Mouse (Mus musculus) hindbrain, embryonic 15.5 days (tissue): ENCODE data around the gene Mb21d2. TPM values are rescaled to one million over a fixed set of nuclear protein-coding genes. Genes with fewer than 3 reads are reported as not detected.

Experiments used
- ATAC-seq: fragments of 200-750 bp; cut with Nextera tagmentation; 2 replicates; pipeline ENCODE4 v1.8.0; 2017; ENCODE audit warnings: low read depth, moderate number of reproducible peaks, moderate TSS enrichment; ENCODE audit not compliant: low FRiP score
- H3K27ac ChIP-seq: fragments of 300-500 bp; sonication (generic); replicated peaks from 2 replicates; pipeline ENCODE4 v1.5.1; 2015; ENCODE audit warnings: mild to moderate bottlenecking, inconsistent platforms
- H3K27me3 ChIP-seq: fragments of 300-500 bp; sonication (generic); 2 replicates; pipeline ENCODE4 v1.6.1; 2015; ENCODE audit warnings: control low read depth, inconsistent platforms
- H3K36me3 ChIP-seq: fragments of 300-500 bp; sonication (generic); 2 replicates; pipeline ENCODE4 v1.6.1; 2015; ENCODE audit warnings: control low read depth, inconsistent platforms
- H3K4me1 ChIP-seq: fragments of 300-500 bp; sonication (generic); replicated peaks from 2 replicates; pipeline ENCODE4 v1.6.1; 2015; ENCODE audit warnings: control low read depth, inconsistent platforms
- H3K4me2 ChIP-seq: fragments of 300-500 bp; sonication (generic); 2 replicates; pipeline ENCODE4 v1.6.1; 2015; ENCODE audit warnings: moderate library complexity, mild to moderate bottlenecking, inconsistent platforms
- H3K4me3 ChIP-seq: fragments of 300-500 bp; sonication (generic); 2 replicates; pipeline ENCODE4 v1.5.1; 2015; ENCODE audit warnings: mild to moderate bottlenecking, inconsistent platforms
- H3K9ac ChIP-seq: fragments of 300-500 bp; sonication (generic); 2 replicates; pipeline ENCODE4 v1.6.1; 2015; ENCODE audit warnings: inconsistent platforms
- H3K9me3 ChIP-seq: fragments of 300-500 bp; sonication (generic); 2 replicates; pipeline ENCODE4 v1.6.1; 2016; ENCODE audit warnings: control low read depth, inconsistent platforms
- WGBS: fragments of 180-500 bp; shearing (Covaris S2); methylation state at CpG from one replicate; pipeline ENCODE4 v1.1.7; 2015; 5-methylcytosine and 5-hydroxymethylcytosine counted together
- polyA plus RNA-seq: library from polyadenylated mRNA; unstranded; fragments of >200 nt; fragmentation: Nextera tagmentation; extraction: Ambion mirVana; gene quantifications from 2 replicates; pipeline ENCODE4 v1.2.1, GENCODE M21; 2015

The Mb21d2 gene
- polyA plus RNA-seq, 1 experiment from 2014 or later: 22.5 TPM

GRCm38 (mm10) chr16:28896571-28896970 lies 32.9 kb downstream of the Mb21d2 start:
- no peak overlapping the region for H3K4me2 ChIP-seq
- no peak overlapping the region for H3K9ac ChIP-seq
- H3K4me3 ChIP-seq: no peak overlapping the region
- no peak for ATAC-seq
- no peaks in the 10 kb centered on the region for H3K9me3 ChIP-seq
- no peaks in the 10 kb centered on the region for H3K27me3 ChIP-seq
- 93% methylated on average over 7 of the region's 7 CpGs for WGBS
- peaks cover 29% of the 10 kb centered on the region for H3K4me1 ChIP-seq
- no peaks in the 10 kb centered on the region for H3K36me3 ChIP-seq
- H3K27ac ChIP-seq: no peak overlapping the region

GRCm38 (mm10) chr16:28894872-28895271 lies 34.6 kb downstream of the Mb21d2 start:
- H3K4me1 ChIP-seq: peaks cover 40% of the 10 kb centered on the region
- no peaks in the 10 kb centered on the region for H3K27me3 ChIP-seq
- no peak overlapping the region for H3K4me2 ChIP-seq
- no peaks in the 10 kb centered on the region for H3K9me3 ChIP-seq
- no peak overlapping the region for H3K9ac ChIP-seq
- ATAC-seq: no peak
- peaks cover 2% of the 10 kb centered on the region; the same call in 1 of the 2 replicates for H3K36me3 ChIP-seq
- H3K27ac ChIP-seq: no peak overlapping the region
- 35% methylated on average over 6 of the region's 6 CpGs for whole genome bisulfite sequencing
- no peak overlapping the region for H3K4me3 ChIP-seq

GRCm38 (mm10) chr16:28893266-28893665 lies 36.2 kb downstream of the Mb21d2 start:
- peaks cover 29% of the 10 kb centered on the region for H3K4me1 ChIP-seq
- no peak overlapping the region for H3K9ac ChIP-seq
- H3K27me3 ChIP-seq: no peaks in the 10 kb centered on the region
- no peaks in the 10 kb centered on the region for H3K9me3 ChIP-seq
- peaks cover 4% of the 10 kb centered on the region; the same call in 1 of the 2 replicates for H3K36me3 ChIP-seq
- no peak overlapping the region for H3K4me3 ChIP-seq
- 19% methylated on average over 5 of the region's 5 CpGs for WGBS
- H3K27ac ChIP-seq: no peak overlapping the region
- no peak for ATAC-seq
- no peak overlapping the region for H3K4me2 ChIP-seq

- 65% methylated on average over 9 of the region's 9 CpGs for WGBS
- no peaks in the 10 kb centered on the region for H3K27me3 ChIP-seq
- peaks cover 45% of the 10 kb centered on the region for H3K4me1 ChIP-seq
Measured at GRCm38 (mm10) chr16:28886201-28886745, 43.2 kb downstream of the Mb21d2 start.

GRCm38 (mm10) chr16:28885474-28885873 lies 44.0 kb downstream of the Mb21d2 start:
- no peak for ATAC-seq
- Histone ChIP-seq H3K9ac (no peak overlapping the region), H3K27me3 (no peaks in the 10 kb centered on the region), H3K4me3 (no peak overlapping the region), H3K27ac (no peak overlapping the region), H3K4me1 (peaks cover 46% of the 10 kb centered on the region), H3K4me2 (0 out of 2 replicates have a peak overlapping the region, but pooled peaks have one; percentile 10), H3K9me3 (no peaks in the 10 kb centered on the region), H3K36me3 (peaks cover 4% of the 10 kb centered on the region; the same call in 1 of the 2 replicates)
- WGBS: 45% methylated on average over 8 of the region's 8 CpGs

More at GRCm38 (mm10) chr16:28886201-28886745, 43.2 kb downstream of the Mb21d2 start:
- peaks cover 4% of the 10 kb centered on the region; the same call in 1 of the 2 replicates for H3K36me3 ChIP-seq
- H3K9me3 ChIP-seq: no peaks in the 10 kb centered on the region
- no peak for ATAC-seq
- H3K9ac ChIP-seq: no peak overlapping the region
- no peak overlapping the region for H3K4me3 ChIP-seq
- H3K27ac ChIP-seq: no peak overlapping the region
- H3K4me2 ChIP-seq: no peak overlapping the region

GRCm38 (mm10) chr16:28884661-28885060 lies 44.8 kb downstream of the Mb21d2 start:
- H3K27ac ChIP-seq: no peak overlapping the region
- WGBS: 90% methylated on average over 5 of the region's 5 CpGs
- no peaks in the 10 kb centered on the region; the same call in 1 of the 2 replicates for H3K36me3 ChIP-seq
- H3K4me2 ChIP-seq: no peak overlapping the region
- H3K27me3 ChIP-seq: no peaks in the 10 kb centered on the region
- no peak overlapping the region for H3K9ac ChIP-seq
- ATAC-seq: no peak
- no peaks in the 10 kb centered on the region for H3K9me3 ChIP-seq
- peaks cover 51% of the 10 kb centered on the region for H3K4me1 ChIP-seq
- no peak overlapping the region for H3K4me3 ChIP-seq

GRCm38 (mm10) chr16:28883649-28884048 lies 45.8 kb downstream of the Mb21d2 start:
- no peak overlapping the region for H3K4me3 ChIP-seq
- no peak overlapping the region for H3K27ac ChIP-seq
- no peak overlapping the region for H3K4me2 ChIP-seq
- no peaks in the 10 kb centered on the region for H3K9me3 ChIP-seq
- H3K27me3 ChIP-seq: no peaks in the 10 kb centered on the region
- H3K36me3 ChIP-seq: no peaks in the 10 kb centered on the region
- no peak overlapping the region for H3K9ac ChIP-seq
- H3K4me1 ChIP-seq: peaks cover 53% of the 10 kb centered on the region
- WGBS: 60% methylated on average over 8 of the region's 8 CpGs
- no peak for ATAC-seq

GRCm38 (mm10) chr16:28882687-28883428 lies 46.6 kb downstream of the Mb21d2 start:
- H3K9me3 ChIP-seq: no peaks in the 10 kb centered on the region
- H3K9ac ChIP-seq: no peak overlapping the region
- H3K4me2 ChIP-seq: no peak overlapping the region
- H3K4me1 ChIP-seq: peaks cover 57% of the 10 kb centered on the region
- WGBS: 81% methylated on average over 21 of the region's 21 CpGs
- H3K4me3 ChIP-seq: no peak overlapping the region
- no peak for ATAC-seq
- H3K27ac ChIP-seq: no peak overlapping the region
- no peaks in the 10 kb centered on the region for H3K36me3 ChIP-seq
- H3K27me3 ChIP-seq: no peaks in the 10 kb centered on the region

- Histone ChIP-seq H3K36me3 (no peaks in the 10 kb centered on the region), H3K27me3 (no peaks in the 10 kb centered on the region), H3K4me2 (no peak overlapping the region), H3K27ac (no peak overlapping the region), H3K4me1 (peaks cover 64% of the 10 kb centered on the region), H3K9ac (no peak overlapping the region), H3K4me3 (no peak overlapping the region), H3K9me3 (no peaks in the 10 kb centered on the region)
- WGBS: 54% methylated on average over 8 of the region's 8 CpGs
- no peak for ATAC-seq
Measured at GRCm38 (mm10) chr16:28881787-28882186, 47.7 kb downstream of the Mb21d2 start.

- Histone ChIP-seq H3K4me1 (peaks cover 54% of the 10 kb centered on the region), H3K36me3 (no peaks in the 10 kb centered on the region), H3K27ac (no peak overlapping the region), H3K4me2 (peak overlapping the region; percentile 15; the same call in 1 of the 2 replicates), H3K9me3 (no peaks in the 10 kb centered on the region), H3K4me3 (no peak overlapping the region), H3K9ac (no peak overlapping the region), H3K27me3 (no peaks in the 10 kb centered on the region)
- peak; percentile 50; the same call in 1 of the 2 replicates for ATAC-seq
- WGBS: 16% methylated on average over 8 of the region's 8 CpGs
Measured at GRCm38 (mm10) chr16:28880756-28881155, 48.7 kb downstream of the Mb21d2 start.

- H3K27me3 ChIP-seq: no peaks in the 10 kb centered on the region
- peaks cover 49% of the 10 kb centered on the region for H3K4me1 ChIP-seq
- no peak overlapping the region for H3K27ac ChIP-seq
- no peaks in the 10 kb centered on the region for H3K36me3 ChIP-seq
- ATAC-seq: no peak
- H3K4me2 ChIP-seq: no peak overlapping the region
- H3K9me3 ChIP-seq: no peaks in the 10 kb centered on the region
- no peak overlapping the region for H3K9ac ChIP-seq
- no peak overlapping the region for H3K4me3 ChIP-seq
- 45% methylated on average over 8 of the region's 8 CpGs for WGBS
Measured at GRCm38 (mm10) chr16:28880307-28880681, 49.2 kb downstream of the Mb21d2 start.

- Histone ChIP-seq H3K9me3 (no peaks in the 10 kb centered on the region), H3K27ac (no peak overlapping the region), H3K36me3 (no peaks in the 10 kb centered on the region), H3K9ac (no peak overlapping the region), H3K4me1 (peaks cover 46% of the 10 kb centered on the region), H3K27me3 (no peaks in the 10 kb centered on the region), H3K4me3 (no peak overlapping the region), H3K4me2 (no peak overlapping the region)
- ATAC-seq: no peak
- WGBS: 90% methylated on average over 12 of the region's 12 CpGs
Measured at GRCm38 (mm10) chr16:28879636-28880306, 49.7 kb downstream of the Mb21d2 start.
